Mouse (Mus musculus) cortical plate, adult 2 months (tissue): ENCODE data around the gene Polr3b.

ENCODE experiments used
- CTCF ChIP-seq: fragments of 200-500 bp; IDR thresholded peaks from 2 replicates; pipeline ENCODE4 v1.5.1; 2011; ENCODE audit warnings: mild to moderate bottlenecking, control low read depth, low read length; ENCODE audit not compliant: insufficient read depth; ENCODE audit errors: extremely low read depth
- POLR2A ChIP-seq: fragments of 200-500 bp; IDR thresholded peaks from 2 replicates; pipeline ENCODE4 v1.6.1; 2011; ENCODE audit warnings: mild to moderate bottlenecking, low read length, control low read depth; ENCODE audit not compliant: insufficient read depth; ENCODE audit errors: extremely low read depth

- TF ChIP-seq POLR2A (no peak), CTCF (no peak)
Observed at GRCm38 (mm10) chr10:84577071-84577727, 44.9 kb upstream of the Polr3b start.
